Mouse (Mus musculus) cerebellum, adult 8-10 months (tissue): ENCODE results near the gene Il17rb.

Source experiments
- DNase-seq: peaks from one replicate; pipeline ENCODE4 v3.0.0; 2022

Il17rb gene

DNA sequence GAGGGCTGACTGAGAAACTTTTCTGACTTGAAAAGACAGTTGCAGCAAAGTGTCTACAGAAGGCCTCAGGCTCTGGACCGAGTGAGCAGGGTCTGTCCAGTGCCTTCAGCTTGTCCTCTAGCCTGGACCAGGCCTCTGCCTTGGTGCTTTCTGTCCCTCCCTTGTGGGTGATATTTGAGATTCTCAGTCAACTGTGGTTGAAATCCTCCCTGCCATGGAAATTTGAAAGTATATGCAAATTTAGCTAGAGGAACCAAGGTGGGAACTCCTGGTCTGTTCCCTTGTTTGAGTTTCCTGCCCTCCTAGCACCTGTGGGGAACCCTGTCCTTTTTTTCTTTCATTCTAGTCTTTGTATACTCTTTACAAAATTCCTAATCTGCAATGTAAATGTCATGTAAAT, 6.3 kb upstream of the Il17rb start:
- DNase-seq: no peak

DNA sequence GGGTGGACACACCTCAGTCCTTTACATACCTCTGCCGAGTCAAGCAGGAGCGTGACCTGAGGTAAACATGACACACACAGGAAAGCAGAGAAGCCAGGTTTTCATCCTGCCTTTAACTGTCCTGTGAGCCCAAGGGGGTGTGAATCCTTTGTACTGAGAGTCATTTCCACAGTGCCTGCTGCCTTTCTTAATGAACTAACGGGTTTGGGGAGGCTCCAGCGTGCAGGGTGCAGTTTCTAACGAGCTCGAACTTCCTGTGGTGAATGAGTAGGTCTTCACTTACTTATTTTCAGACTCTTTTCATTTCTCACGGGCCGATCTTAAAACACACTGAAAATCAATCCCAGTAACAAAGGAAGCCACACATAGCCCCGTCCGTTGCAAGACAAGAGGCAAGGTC, 5.8 kb upstream of the Il17rb start:
- DNase-seq: no peak

GRCm38 (mm10) chr14:30011886-30012560, 3.3 kb upstream of the Il17rb start:
- DNase-seq: no peak

GRCm38 (mm10) chr14:30009864-30010560, 1.3 kb upstream of the Il17rb start:
- no peak for DNase-seq

GRCm38 (mm10) chr14:29999475-29999811, 9.3 kb downstream of the Il17rb start:
- DNase-seq: no peak

DNA sequence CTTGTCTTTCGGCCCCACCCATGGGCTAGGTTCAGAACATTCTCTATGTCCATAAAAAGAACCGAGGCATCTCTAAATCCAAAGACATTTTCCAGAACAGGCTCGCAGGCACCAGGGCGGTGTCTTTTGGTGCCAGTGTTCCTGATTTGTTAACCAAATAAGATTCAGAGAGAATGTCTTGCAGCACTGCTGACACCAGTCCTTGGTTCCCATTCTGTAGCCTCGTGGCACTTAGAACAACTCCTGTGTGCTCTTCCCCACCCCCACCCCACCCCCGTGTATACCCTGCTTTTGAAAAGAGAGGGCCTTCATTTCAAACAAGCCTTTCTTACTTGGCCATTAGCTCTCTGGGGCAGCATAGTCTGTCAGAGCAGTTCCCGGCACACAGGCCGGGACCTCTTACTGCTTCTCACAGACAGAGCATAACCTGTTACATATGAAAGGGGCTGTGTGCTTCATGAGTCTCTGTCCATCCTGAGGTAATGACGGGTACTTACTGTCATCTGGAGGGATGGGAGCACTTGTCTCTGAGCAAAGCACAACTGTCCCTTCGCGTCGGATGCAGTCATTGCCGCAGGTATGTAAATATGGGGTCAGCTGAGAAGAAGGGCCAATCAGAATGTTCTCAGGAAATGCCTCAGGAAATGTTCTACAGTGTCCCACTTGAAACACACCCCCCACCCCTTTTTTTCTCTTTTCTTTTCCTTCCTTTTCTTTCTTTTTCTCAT, 9.8 kb downstream of the Il17rb start:
- DNase-seq: no peak

- no peak for DNase-seq
Measured at GRCm38 (mm10) chr14:29997345-29997744, 11.4 kb downstream of the Il17rb start.

GRCm38 (mm10) chr14:29996000-29996751, 12.5 kb downstream of the Il17rb start:
- no peak for DNase-seq

- DNase-seq: no peak
Measured at GRCm38 (mm10) chr14:29994976-29995375, 13.7 kb downstream of the Il17rb start.

DNA sequence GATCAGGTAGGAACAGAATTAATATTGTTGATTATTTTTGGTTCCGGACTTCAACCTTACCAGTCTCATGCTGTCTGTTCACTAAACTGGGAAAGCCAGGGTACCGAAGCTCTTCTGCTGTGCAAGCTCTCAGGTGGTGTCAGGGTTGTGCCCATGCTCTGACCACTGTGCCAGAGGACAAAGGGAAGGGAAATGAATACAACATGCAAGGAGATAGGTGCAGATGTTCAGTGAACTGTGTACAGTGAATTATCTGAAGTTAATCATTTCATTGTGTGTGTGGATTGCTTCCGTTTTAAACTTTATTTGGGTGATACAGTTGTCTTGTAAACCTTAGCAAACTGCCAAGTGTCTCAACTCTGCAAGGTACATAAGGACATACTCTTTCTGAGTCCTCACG, 20.4 kb downstream of the Il17rb start:
- no peak for DNase-seq

- DNase-seq: no peak
Measured at GRCm38 (mm10) chr14:29987739-29988138, 21.0 kb downstream of the Il17rb start.

DNA sequence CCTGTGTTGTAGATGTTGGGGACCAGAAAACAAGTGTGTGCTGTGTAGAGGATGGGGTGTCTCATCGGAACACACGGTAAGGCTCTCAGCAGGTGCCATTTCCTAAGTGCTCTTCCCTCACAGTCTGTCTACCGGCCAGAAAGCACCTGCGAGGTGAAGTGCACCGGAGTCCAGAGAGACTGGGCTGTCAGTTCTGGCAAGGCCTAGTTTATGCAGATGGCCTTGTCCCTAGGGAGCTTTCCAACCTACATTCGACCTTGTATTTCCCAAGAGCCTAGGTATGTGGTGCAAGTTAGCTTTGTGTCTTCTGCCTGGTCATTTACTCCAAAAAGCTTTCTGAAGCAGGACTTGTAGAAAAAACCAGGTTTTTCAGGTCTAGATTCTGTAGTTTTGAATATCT, 21.4 kb downstream of the Il17rb start:
- no peak for DNase-seq

GRCm38 (mm10) chr14:29986096-29986495, 22.6 kb downstream of the Il17rb start:
- DNase-seq: no peak

GRCm38 (mm10) chr14:29980447-29981205, 28.1 kb downstream of the Il17rb start:
- no peak for DNase-seq

GRCm38 (mm10) chr14:29978254-29979204, 30.2 kb downstream of the Il17rb start, which contains the start of gene Actr8:
Gene Actr8, plus strand, starts transcription at chr14:29978337.
- DNase-seq: peak; percentile 92

DNA sequence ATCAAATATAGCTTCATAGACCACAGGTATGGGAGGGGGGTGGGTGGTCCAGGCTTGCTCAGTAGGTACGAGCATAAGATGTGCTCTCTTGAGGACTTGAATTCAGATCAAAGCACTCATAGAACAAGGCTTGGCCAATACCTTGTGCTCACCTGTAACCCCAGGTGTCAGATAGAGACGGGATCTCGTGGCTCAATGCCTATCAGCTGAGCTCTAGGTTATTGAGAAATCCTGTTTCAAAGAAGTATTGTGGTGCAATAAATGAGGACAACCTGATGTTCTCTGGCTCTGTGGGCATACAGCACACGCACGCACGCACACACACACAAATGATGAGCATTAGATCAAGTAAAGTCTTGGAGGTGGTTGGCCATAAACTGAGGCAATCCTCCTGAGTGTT, 31.8 kb downstream of the Il17rb start:
- no peak for DNase-seq

GRCm38 (mm10) chr14:29971993-29972392, 36.7 kb downstream of the Il17rb start:
- DNase-seq: no peak

GRCm38 (mm10) chr14:29971446-29971845, 37.2 kb downstream of the Il17rb start:
- DNase-seq: no peak

- DNase-seq: peak; percentile 93
Measured at GRCm38 (mm10) chr14:29968075-29968821, 40.4 kb downstream of the Il17rb start, which contains the start of gene Selenok. Gene Selenok, plus strand, starts transcription at chr14:29968308.

- no peak for DNase-seq
Measured at GRCm38 (mm10) chr14:29967611-29968010, 41.1 kb downstream of the Il17rb start.
